Mouse (Mus musculus) frontal cortex, adult 2 months (tissue): ENCODE measurements around the gene Zfp202. TPM values are rescaled to one million over a fixed set of nuclear protein-coding genes. Genes with fewer than 3 reads are reported as not detected.
"Not testable (repeated sequence)": the region's sequence is repeated elsewhere in the genome, so short reads cannot be mapped to it uniquely, and the experiment has no call there.

ENCODE experiments used
- DNase-seq, 2 experiments: peaks; one replicate each; pipeline ENCODE4 v3.0.0; 2022; ENCODE audit warnings: low spot score in 1 of 2; ENCODE audit errors: extremely low spot score in 1 of 2
- polyA plus RNA-seq: library from polyadenylated mRNA; depleted of rRNA; stranded (reverse); fragments of >200 nt; gene quantifications from 2 replicates; pipeline ENCODE4 v1.2.3, GENCODE M21; 2012; rRNA removed

The Zfp202 gene
- polyA plus RNA-seq = 3.7 and 4.1 TPM in 2 replicates

- DNase-seq = peak; percentile 78 to 86
Measured at GRCm38 (mm10) chr9:40192098-40193038, at the start of gene Zfp202. Zfp202 (plus strand) TSS chr9:40192316.

DNA sequence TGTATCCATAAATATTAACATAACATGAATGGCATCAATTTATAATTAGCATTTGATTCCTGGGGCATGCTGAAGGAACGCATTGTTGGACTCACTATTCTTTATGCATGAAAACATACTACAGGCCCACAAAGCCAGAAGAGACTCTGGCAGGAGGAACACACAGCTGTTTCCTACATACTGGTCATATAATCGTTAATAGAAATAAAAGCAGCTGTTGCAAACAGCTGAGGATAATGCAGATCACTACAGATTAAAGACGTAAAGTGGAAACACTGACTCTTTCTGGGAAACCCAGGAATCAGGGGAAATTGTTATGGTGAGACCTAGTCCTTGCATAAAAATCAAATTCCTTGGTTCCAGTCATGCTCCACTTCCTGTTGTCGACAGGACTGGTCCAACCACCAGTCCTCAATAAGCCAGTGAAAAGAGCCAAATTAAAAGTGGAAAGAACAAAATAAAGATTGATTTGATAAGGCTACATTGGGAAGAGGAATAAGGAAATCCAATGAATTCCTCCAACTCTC is 36.9 kb upstream of the Zfp202 start:
- no peak for DNase-seq

GRCm38 (mm10) chr9:40166446-40166845 is 25.7 kb upstream of the Zfp202 start:
- DNase-seq = peak in 1 of 2 experiments; percentile 7

DNA sequence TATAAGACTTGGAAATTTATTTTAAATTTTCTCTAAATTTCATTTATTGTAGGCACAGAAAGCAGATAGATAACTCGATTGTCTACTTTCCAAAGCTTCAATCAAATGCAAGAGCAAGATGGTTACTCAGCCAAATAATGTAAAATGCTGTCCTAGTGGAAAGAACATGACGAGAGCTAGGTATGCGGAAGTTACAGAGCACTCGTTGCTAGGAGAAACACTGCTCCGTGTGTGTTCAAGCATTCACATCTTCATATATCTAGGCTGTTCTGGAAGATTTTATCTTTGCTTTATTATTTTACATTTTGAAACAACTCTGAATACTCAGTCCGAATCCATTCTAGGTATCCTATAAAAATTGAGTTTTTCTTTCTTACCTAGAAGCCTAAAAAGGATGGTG is 15.1 kb upstream of the Zfp202 start:
- no peak for DNase-seq

DNA sequence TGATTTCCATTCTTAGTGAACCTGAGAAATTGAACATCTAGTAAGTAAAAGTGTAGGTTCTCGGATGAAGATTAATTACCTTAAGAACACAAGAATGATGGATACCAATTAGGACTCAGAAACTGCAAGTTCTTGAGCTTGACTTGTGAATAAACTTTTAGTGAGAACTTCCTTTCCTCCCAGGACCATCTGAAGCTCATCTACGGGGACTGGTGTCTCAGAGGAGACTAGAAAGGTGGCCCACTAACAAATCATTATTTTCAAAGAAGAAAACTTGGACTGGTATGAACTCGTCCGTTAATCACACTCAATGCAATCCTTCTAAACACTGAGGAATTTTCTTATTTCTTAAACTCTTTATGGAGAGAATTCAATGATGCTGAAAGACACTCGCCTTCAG is 11.5 kb upstream of the Zfp202 start, which contains the start of gene Olfr986:
TSS of gene Olfr986 (plus strand) at position 301 of the 400 bp plus-strand sequence.
- no peak for DNase-seq

DNA sequence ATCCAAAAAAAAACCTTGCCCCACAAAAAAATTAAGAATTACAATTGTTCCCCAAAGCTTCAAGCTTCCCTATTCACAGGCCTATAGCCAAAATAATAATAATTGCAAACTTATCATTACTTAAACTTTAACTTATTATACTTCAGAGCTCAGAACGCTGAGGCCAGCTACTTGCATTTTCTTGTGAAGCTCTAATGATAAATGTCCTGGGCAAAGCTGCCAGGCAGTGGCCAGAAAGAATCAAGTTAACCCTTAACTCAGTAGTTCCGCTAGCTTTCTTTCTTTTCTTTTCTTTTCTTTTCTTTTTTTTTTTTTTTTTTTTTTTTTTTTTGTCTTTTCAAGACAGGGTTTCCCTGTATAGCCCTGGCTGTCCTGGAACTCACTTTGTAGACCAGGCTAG is 7.0 kb upstream of the Zfp202 start:
- not testable (repeated sequence) for DNase-seq

DNA sequence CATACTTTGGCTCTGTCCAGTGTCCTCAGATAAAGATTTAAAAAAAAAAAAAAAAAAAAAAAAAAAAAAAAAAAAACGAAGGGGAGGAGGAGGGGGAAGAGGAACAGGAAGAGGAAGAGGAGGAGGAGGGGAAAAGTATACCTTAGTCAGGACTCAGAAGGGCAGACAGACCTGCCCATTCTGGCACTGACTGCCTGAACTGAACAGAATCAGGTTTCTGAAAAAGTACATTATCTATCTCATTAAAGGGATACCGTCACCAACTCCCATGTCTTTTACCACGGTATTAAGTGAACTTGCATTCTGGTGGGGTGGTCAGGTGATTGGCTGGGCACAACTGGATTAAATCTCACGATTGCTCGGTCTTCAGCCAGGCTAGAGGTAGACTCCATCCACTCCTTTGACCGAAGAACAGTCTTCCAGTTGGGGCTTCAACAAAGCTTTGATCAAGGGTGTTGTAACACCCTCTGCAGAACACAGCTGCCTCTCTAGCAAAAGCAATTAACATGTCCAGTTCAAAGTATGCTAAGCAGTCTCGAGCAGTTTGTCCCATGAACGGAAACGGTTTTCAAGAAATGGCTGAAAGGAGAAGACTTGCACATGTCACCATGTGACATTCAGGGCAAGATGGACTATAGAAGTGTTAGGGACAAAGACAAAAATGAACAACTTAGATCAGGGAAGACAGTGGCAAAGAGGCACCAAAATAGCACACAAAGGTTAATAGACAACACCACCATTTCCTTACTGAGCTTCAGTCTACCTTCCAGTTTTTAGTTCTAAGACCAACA is 835 bp upstream of the Zfp202 start:
- no peak for DNase-seq

DNA sequence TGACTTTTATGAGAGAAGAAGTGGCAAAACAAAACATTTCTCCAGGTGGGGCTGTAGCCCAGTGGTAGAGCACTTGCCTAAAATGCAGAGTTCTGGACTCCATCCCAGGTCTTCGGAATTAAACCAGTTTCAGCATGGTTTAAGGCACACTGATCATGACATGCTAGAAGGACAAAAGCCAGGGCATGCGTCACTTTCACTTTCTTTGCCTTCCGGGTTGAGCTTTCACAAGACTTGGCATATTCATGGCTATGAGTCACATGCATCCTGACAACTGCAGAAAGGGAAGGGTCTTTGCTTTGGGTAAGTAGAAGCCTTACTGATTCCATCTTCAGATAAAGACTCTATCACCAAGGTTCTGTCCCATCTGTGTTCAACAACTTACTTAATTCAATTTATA is 3.9 kb downstream of the Zfp202 start:
- DNase-seq = no peak

DNA sequence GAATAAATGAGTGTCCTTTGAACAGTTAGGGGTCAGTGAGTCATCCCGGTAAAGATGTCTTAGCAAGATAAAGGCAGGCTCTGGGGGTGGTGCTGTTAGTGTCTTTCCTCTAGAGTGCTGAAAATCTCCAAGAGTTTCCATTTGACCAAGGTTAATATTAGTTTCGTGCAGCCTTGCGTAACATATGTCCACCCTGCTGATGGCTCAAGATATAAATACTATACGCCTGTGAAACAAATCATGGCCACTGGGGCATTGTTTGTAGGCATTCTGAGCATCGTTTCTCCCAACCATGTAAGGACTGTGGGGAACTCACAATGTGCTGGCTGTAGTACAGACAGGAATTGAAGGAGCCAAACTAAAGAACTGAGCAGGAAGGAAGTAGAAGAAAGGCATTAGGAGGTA is 14.4 kb downstream of the Zfp202 start:
- no peak for DNase-seq

GRCm38 (mm10) chr9:40210744-40211143 is 18.6 kb downstream of the Zfp202 start:
- no peak for DNase-seq

DNA sequence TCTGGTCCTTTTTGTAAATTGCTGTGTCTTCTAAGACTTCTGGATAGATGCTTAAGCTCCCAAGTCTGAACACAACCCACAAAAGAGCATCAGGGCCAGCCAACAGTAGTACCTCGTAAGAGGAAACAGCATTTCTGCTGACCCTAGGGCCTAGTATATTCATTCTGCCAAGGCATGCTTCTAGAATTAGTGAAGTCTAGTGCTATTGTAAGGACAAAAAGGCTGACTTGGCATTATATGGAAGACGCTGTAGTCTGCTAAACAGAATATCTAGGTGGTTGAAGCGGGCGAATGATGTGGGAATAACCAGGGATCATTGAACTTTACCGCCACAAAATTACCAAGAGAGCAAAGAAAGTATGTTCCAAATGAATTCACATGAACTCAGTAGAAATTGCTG is 21.9 kb downstream of the Zfp202 start:
- no peak for DNase-seq

DNA sequence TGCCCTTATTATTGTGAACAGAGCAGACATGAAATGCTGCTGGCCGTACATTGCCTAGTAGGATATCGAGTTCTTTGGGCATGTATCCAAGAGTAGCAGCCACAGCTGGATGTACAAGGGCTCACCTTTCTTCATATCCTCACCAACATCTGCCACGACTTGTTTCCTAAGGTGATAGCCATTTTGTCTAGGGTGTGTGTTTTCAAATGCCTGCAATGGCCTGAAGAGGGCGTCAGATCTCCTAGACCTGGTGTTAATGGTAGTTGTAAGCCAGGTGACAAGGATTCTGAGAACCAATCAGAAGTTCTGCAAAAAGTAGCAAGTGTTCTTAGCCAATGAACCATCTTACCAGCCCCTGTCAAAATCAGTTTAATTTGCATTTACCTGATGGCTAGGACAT is 24.5 kb downstream of the Zfp202 start:
- DNase-seq = no peak

GRCm38 (mm10) chr9:40224289-40224688 is 32.2 kb downstream of the Zfp202 start:
- no peak for DNase-seq

DNA sequence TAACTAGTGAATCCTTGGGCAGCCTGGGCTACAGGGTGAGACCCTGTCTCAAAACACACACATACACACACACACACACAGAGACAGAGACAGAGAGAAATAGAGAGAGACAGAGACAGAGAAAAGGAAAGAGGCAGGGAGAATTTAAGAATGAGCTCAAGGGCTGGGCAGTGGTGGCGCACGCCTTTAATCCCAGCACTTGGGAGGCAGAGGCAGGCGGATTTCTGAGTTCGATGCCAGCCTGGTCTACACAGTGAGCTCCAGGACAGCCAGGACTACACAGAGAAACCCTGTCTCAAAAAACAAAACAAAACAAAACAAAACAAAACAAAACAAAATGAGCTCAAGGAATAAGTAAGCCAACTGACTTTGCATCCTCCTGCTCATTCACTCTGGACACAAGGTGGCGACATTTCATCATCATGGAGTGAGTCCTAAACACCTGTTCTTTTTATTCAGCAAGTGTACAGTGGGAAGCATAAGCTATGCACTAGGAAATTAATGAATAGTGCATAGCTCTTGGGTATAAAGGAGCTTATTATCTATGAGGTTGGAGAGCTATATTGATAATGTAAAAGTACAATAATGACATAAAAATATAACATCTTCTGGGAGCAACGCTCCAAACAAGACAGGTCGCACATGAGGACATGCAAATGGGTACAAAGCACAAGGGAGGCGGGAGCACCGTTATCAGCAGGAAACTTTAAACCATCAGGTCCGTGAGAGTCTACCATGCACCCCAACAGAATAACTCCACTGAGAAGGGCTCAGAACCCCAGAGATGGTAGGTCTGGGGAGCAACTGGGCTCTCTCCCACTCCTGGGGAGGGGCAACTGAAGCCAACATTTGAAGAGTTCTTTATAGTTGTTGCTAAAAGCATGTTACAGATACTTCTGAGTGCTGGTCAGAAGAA is 36.0 kb downstream of the Zfp202 start:
- peak in 1 of 2 experiments; percentile 76 for DNase-seq

GRCm38 (mm10) chr9:40228804-40229331 is 36.8 kb downstream of the Zfp202 start:
- no peak for DNase-seq

GRCm38 (mm10) chr9:40229479-40229878 is 37.4 kb downstream of the Zfp202 start:
- DNase-seq = no peak

DNA sequence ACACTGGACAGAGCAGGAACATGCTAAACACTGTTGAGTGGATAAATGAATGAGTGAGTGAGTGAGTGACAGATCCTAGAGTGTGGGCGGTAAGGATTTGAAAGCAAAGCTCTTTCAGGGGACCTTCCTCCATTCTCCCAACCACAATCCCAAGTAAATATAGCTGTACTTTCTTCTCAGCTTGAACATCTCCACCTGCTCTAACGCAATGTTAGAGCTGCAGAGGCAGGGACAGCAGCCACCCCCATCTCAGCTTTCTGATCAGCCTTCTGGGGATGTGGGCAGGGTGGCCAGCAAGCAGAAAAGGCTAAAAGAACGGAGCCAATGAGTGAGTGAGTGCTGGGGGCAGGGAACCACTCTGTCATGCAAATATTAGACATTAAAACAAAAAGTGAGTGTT is 38.9 kb downstream of the Zfp202 start:
- DNase-seq = peak in 1 of 2 experiments; percentile 13

DNA sequence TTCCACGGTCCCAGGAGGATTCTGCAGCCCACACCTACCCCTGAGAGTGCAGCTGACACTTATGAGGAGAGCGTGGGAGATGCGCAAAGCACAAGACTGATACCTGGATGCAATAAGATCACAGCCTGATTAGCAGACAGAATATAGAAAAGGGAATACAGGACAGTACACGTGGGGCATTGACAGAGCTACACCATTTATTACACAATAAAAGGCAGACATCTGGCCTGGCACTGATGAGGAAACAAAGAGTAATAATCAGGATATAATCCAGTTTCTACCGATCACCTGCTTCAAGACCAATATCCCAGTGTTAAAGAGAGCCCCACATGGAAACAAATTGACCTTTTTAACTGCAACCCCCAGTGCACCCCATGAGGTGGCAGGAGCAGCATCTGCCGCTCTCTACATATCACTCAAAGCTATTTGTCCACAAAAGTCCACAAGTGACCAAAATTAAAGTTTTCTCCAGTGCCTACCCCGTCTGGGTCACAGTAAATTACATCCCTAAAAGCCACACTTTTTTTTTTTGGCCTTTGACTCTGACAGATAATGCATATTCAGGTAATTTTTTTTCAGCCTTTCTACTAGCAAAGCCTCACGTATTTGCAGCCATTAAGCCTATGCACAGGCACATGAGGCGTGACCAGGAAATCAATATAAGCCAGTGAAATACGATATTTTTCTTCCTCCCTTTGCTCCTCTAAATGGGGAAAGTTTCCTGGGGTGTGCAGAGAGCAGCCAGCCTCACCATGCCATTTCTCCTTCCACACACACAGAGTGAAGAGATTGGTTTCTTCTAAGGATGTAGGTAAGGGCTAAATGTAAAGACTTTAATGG is 42.3 kb downstream of the Zfp202 start:
- DNase-seq = no peak

- DNase-seq = no peak
Measured at GRCm38 (mm10) chr9:40235220-40235619, 43.1 kb downstream of the Zfp202 start.
